ENCODE assay signal across 21 mouse cellular contexts in genomic region chr4:135391014-135391413, GRCm38 (mm10).
"Had no signal": no experiment of that assay in that cellular context is flagged by ENCODE, and none has a peak within 500 bp of the region (broad histone marks: within the 10 kb centered on the region; RNA-seq: fewer than 3 reads in every experiment).

No protein-coding gene starts in this region.

- H3K9ac ChIP-seq: kidney, embryonic 15.5 days; limb, embryonic 13.5 days; liver, embryonic 13.5 days; midbrain, embryonic 15.5 days; neural tube, embryonic 12.5 days; neural tube, embryonic 15.5 days had no signal

- DNase-seq: kidney, adult 11 months; kidney, adult 8-10 months; kidney, postnatal 10 days; kidney, postnatal 36 days; liver; liver, embryonic 13.5 days; lung, adult 2 months; lung, postnatal 14 days; lung, postnatal 4 days; retina, postnatal 1 day; right cerebral cortex, postnatal 25 days; spleen, adult 18-20 months; thymus, adult 18-20 months; thymus, postnatal 36 days had no signal

- H3K36me3 ChIP-seq: kidney, embryonic 15.5 days; limb, embryonic 10.5 days; limb, embryonic 13.5 days; liver, embryonic 13.5 days; midbrain, embryonic 15.5 days; neural tube, embryonic 12.5 days; neural tube, embryonic 15.5 days had no signal

- H3K4me2 ChIP-seq: kidney, embryonic 15.5 days; limb, embryonic 13.5 days; liver, embryonic 13.5 days; midbrain, embryonic 11.5 days; midbrain, embryonic 15.5 days; neural tube, embryonic 12.5 days; neural tube, embryonic 15.5 days had no signal

- H3K27ac ChIP-seq: kidney, embryonic 15.5 days; limb, embryonic 10.5 days; limb, embryonic 13.5 days; liver, embryonic 13.5 days; midbrain, embryonic 15.5 days; neural tube, embryonic 12.5 days; neural tube, embryonic 15.5 days had no signal

- H3K9me3 ChIP-seq: limb, embryonic 10.5 days; liver, embryonic 13.5 days; midbrain, embryonic 15.5 days; neural tube, embryonic 12.5 days; neural tube, embryonic 15.5 days had no signal

- H3K4me1 ChIP-seq: liver, embryonic 13.5 days; midbrain, embryonic 15.5 days; neural tube, embryonic 12.5 days; neural tube, embryonic 15.5 days had no signal

- H3K4me3 ChIP-seq: kidney, embryonic 15.5 days; limb, embryonic 10.5 days; limb, embryonic 13.5 days; liver, embryonic 13.5 days; midbrain, embryonic 15.5 days; neural tube, embryonic 12.5 days; neural tube, embryonic 15.5 days had no signal

- ATAC-seq: midbrain, embryonic 15.5 days had no signal
